Mouse (Mus musculus) liver, adult (tissue): ENCODE measurements around the gene Bfsp2.

Source experiments
- GATA4 ChIP-seq: IDR thresholded peaks from 2 replicates; pipeline ENCODE4 v1.6.1; 2014; ENCODE audit warnings: mild to moderate bottlenecking, low read length; ENCODE audit not compliant: insufficient replicate concordance

The Bfsp2 gene

DNA sequence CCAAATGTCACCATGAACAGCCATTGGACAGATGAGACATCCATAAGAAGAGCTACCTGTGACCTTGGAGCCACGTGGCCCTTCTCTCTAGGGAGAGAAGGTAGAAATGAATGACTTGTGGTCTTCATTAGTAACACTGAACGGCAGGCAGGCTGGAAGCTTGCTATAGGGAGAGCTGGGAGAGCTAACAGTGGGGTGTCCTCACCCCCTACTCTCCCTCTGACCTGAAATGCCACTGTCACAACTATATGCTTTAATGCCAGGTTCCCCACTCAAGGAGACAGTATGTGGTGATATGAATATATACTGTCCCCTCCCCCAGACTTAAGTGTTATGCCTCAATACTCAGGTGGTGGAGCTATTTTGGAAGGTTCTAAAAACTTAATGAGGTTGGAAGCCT lies 20.4 kb downstream of the Bfsp2 start:
- TF ChIP-seq GATA4 = no peak

DNA sequence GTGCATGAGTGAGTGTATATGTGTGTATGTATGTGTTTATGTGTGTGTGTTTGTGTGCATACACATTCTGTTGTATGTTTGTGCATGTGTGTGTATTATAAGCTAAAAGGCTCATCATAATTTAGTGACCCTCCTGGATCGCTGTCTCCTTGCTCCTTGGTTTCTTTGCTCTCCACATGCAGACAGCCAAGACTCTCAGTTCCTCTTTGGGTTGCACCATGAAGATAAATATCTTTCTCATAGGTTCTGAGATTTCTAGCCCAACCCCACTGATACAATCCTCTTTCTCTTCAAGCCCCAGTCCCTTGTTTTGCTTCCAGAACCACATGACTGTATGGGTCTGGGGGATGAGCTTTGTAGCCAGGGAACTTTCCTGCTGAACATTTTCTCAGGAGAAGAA lies 20.9 kb downstream of the Bfsp2 start:
- no peak for TF ChIP-seq GATA4

DNA sequence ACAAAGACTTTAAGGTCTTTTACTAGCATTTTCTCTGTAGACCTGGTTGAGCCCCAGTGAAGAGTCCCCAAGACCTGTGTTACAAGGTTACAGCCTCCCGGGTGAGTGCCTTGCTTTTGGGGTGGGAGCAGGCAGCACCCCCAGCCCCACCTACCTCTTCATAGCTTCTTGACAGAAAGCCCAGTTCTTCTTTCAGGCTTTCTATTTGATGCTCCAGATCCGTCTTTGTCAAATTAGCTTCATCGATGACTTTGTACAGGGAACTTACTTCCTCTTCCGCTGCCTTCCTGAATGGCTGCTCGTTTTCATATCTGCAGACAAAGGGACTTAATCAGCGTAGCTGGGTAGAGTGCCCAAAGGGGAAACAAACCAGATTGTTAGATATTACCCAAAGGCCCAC lies 30.6 kb downstream of the Bfsp2 start:
- no peak for TF ChIP-seq GATA4

DNA sequence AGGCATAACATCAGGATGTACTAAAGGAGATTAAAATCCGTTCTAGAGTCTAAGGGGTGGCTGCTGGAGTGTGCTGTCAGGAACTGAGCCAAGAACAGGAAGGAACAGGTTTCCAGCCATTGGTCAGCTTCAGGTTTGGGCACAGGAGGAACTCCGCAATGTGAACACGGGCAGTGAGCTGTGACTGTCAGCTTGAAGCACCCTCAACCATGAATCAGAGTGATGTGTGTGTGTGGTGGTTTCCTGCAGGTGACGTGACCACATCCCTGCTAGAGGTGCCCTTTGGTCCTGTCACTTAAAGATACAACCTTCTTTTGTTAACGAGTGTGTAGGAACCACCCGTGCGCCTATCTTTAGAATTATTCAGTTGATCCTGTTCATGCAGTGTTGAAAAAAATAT lies 31.1 kb downstream of the Bfsp2 start:
- TF ChIP-seq GATA4 = no peak

DNA sequence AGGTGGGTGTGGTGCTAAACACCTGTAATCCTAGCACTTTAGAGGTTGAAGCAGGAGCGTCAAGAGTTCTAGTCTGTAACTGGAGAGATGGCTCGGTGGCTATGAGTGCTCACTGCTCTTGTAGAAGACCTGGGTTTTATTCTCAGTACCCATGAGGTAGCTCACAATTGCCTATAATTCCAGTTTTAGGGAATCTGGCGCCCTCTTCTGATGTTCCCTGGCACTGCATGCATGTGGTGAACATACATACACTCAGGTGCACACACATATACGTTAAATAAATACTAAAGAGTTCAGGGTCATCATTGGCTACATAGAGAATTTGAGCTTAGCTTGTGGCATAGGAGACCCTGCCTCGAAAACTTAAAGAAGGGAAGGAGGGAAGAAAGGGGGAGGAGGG lies 35.6 kb downstream of the Bfsp2 start:
- TF ChIP-seq GATA4 = no peak

DNA sequence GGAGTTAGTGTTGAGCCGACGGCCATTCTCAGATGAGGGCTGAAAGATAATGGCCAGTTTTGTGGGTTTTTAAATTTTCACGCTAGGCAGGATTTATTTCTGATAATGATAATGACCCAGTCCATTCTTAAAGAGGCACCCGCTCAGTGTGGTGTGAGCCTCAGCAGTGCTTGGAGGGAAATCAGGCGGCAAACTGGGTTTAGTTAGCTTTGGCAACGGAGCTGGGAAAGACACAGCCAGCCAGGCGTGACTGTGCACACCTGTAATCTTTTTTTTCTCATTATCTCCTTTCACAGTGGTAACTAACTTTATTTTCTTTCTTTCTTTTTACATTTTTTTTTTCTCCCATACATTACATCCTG lies 36.4 kb downstream of the Bfsp2 start:
- no peak for TF ChIP-seq GATA4

DNA sequence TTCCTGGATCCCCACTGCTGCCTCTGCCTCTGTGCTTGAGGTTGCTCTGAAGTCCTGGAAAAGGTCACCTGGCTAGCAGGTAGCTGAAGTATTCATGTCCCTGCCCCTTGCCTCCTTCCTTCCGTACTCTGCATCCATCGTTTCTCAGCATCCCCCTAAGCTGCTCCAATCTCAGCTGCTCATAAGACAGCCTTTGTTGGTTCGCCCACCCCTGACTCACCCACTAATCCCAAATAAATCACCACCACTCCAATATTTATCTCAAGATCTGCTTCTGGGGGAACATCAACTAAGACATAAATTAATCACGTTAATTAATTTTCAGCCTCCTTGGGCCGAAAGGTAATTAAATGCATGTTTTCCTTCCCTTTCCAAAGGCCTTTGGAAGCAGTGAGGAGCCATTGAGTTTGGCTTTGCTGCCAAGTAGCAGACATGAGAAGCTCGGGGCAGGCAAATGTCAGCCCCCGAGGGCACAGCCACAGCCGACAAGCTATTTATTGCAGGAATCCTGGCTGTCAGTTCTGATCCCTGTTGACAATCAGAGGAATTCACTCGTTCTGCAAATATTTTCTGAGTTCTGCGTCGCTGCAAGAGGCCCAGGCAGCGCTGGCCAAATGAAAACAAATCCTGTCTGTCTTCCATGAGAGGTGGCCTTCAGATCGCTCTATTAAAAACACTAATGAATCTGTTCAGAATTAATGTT lies 36.9 kb downstream of the Bfsp2 start:
- no peak for TF ChIP-seq GATA4

DNA sequence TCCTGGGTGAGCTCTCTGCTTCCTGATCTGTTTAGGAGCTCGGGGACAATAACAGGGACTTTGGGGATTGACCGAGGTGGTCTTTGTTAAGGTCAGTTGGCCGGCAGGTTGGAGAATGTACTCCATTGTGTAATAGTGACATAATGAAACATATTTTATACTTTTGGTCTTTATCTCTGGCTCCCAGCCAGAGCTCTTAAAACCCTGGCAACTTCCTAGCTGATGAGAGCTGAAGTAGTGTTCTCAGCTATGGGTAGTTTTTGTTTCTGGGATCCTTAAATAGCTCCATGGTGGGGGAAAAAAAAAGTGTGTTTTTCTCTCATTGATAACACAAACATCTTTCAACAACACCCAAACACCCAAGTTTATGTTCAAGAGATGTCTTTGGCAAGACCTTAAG lies 39.6 kb downstream of the Bfsp2 start:
- TF ChIP-seq GATA4 = no peak

DNA sequence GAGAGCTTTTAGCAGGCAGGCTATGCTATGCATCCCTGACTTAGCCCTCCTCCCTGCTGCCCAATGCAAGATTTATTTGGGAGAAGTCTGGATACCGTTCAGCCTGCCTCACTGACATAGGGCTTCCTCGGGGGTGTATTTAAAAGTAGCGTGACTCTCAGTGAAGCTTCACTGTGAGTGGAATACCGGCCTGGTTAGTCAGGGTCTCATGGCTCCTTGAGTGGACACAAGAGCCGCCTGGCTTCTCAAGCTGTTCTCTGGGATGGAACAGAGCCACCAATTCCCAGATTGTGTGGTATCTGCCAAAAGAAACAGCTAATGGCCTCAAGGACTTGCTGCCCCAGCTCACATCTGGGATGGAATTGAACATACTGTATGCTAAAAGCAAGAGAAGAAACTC lies 43.1 kb downstream of the Bfsp2 start:
- TF ChIP-seq GATA4 = no peak

DNA sequence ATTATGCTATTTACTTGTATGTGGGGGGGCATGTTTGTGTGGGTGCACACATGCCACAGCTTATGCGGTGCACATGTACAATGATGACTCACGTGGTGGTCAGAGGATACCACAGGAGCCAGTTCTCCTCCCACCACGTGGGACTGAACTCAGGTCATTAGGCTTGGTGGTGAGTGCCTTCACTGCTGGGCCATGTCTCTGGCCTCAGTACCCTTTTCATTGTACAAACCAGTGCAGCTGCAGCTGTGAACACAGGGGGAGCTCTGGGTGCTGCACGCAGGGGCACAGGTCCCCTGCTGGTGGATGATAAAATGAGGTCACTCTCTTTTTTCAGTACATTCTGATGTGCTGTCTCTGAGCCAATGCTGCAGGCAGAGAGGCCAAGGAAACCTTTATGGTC lies 46.1 kb downstream of the Bfsp2 start:
- no peak for TF ChIP-seq GATA4

DNA sequence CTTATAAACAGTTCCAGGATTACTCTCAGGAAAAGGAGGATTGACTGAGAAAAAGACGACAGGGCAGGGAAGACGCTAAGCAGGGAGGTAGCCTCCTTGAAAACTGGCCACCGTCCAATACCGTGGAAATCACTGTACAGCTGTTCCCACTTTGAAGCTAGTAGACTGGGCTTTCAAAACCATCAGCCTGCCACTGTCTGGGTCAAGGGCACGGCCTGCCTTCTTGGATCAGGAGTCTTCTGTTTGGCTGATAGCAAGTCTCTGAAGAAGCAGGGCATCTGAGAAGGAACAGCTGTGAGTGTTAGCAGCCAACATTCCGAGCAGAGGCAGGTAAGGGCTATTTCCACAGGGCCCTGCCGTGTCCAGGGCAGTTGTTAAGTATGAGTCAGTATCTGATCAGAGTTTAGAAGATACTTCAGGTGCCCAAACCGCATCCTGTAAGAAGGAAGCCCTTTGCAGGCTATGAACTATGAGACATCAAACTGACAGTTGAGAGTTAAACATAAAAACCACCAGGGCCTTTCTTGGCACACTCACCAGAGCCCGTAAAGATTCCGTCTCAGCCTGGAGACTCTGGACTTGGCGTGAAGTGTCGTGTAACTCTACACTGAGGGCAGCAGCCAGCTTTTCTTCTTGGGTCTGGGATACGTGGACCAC lies 48.0 kb downstream of the Bfsp2 start:
- no peak for TF ChIP-seq GATA4

DNA sequence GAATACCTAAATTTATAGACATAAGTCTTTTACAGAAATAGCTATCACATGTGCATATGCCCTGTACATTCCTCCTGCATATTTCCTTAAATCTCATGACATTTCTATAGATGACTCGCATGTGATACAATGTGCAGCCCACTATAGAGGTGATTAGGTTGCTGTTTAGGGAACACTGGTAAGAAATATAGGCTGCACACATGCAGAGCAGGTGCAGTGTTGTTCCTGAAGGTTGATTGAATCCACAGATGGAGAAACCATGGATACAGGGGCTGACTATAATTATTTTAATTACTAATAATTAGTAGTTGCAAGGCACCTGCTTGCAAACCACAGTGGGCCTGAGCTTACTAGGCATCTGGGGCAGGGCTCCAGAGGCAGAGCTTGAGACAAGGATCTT lies 48.5 kb downstream of the Bfsp2 start:
- TF ChIP-seq GATA4 = no peak

DNA sequence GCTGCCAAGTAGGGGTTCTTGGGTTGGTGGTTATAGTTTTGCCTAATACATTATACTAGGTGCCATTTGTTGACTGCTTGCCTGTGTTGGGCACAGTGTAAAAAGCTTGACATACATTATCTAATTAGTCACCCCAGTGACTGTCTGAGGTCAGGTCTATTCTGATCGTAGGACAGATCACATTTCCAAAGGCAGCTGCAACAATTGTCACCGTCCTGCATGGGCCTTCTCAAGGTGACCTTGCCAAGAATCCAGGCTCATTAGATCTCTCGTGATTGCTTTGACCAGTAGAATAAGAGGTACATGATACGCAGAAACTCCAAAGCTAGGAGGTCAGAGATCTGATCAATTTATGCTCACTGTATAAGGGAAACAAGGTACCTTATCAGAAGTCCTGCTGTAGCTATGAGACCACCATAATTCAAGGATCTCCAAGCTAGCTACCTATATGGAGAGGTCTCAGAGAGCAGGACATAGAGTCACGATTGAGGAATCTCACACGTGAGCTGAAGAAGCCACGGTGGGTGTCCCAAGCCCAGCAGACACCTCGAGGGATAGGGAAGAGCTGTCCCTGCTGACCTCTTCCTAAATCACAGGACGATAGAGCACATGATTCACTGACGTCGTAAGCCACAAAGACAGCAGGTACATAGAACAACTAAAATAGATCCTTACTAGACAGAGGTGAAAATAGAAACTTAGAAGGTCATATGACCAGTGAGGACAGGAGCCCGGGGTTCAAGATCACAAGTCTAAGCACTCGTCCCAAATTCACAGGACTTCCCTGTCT lies 49.6 kb downstream of the Bfsp2 start:
- TF ChIP-seq GATA4 = no peak

DNA sequence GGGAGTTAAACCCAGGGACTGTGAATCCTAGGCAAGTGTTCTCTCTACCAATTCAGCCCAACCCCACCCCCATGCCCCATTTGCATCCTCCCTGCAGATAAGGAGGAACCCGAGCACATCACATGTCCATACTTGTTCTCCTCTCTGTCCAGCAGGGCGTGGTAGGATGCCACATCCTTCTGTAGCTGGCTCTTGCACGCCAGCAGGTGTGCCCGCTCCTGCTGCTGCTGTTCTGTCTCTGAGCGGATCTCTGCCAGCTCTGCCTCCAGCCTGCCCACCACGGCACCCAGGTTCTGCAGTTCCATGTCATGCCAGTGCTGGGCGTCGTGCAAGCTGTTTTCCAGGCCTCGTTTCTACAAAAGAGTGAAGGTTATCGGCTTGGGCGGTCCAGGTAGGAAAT lies 53.8 kb downstream of the Bfsp2 start:
- TF ChIP-seq GATA4 = no peak

DNA sequence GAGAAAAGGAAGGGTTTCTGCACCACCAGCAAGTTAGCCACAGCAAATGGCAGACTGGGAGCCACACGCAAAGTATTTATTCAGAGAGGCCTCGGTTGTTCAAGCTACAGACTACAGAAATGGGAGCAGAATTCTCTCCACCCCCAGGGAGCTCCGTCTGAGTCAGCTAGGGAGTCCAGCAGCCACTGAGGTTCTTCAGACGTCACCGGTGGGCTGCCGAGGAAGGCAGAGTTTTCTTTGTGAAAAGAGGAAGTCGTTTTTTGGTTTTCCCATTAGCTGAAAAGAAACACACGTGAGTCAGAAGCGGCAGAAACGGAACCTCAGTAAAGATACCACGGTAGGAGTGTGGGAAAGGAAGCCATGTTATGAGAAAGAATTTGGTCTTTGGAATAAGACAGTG lies 55.4 kb downstream of the Bfsp2 start:
- no peak for TF ChIP-seq GATA4

DNA sequence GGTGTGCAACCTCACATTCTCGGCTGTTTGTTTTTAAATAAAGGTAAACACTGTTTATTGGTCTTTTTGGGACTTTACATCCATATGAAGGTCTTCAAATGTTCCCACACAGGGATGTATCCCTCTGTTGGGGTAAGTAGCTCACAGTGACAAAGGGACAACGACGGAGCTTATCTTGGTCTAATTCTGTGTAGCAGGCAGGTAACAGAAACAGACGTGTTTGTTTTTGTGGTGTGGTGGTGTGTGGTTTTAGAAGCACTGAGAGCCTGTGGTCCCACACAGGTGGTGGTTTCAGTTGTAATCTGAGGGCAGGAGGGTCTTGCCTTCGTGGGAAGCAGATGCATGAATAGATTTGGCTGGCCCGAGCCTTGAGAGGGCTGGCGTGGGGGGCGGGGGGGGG lies 56.3 kb downstream of the Bfsp2 start:
- no peak for TF ChIP-seq GATA4
